Mouse (Mus musculus): Measurements from ENCODE around the gene Tube1.

Gene Tube1

DNA sequence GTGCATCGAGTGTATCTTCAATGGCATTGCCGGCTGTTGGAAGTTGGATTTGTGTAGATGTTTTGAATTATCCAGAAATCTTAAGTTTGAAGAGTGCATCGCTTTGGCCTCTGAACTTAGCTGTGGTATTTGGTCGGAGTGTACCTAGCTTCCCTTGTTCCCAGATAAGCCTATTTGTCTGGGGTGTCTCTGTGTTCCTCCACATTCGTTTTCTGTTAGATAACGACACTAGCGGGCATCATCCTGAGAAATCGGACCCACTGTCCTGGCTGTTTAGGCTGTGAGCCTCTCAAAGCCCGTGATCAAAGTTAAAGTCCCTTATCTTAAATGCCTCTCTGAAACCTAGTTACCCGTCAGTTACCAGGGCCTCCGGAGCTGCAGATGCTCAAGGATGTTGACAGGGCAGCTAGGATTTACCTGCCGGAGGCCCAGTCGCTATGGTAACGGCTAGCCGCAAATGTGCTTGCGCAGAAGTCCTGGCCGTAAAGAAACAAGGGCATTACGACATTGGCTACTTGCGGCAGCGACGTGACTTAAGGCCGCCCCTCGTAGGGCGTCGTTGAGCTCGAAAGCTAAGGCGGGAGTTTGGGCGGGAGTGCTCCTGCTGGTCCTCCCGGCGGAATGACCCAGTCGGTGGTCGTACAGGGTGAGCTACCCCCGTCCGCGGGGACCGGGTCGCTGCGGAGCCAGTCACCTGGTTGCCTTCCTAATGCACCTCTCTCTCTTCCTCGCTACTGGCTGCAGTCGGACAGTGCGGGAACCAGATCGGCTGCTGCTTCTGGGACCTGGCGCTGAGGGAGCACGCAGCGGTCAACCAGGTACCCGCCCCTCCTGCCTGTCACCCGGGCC, at the start of gene Tube1, which contains the start of gene Fam229b:
Tube1 (plus strand) TSS at position 515 of the 849 bp plus-strand sequence.
Fam229b (minus strand) TSS at position 453 of the 849 bp plus-strand sequence.
- peak; percentile 90 for DNase-seq (ENCODE audit: low spot score in 2 of 2)

DNA sequence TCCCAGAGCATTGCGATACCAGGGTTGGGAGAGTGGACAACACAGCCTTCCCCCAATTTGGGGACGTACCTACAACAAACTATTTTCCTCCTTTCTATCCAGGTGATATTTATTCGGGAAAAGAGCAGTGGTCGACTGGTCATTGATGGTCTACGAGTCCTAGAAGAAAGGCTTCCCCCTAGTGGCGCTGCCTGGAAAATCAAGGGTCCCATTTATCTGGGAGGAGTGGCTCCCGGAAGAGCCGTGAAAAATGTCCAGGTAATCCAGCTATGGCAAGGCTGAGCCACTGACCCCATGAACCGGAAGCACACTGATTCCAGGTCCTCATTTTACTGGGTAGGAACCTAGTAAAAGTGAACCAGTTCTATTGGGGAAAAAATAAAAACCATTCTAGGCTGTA, 36.8 kb upstream of the Tube1 start:
- peak in 1 of 2 experiments; percentile 23 for DNase-seq (ENCODE audit: low spot score in 2 of 2)

DNA sequence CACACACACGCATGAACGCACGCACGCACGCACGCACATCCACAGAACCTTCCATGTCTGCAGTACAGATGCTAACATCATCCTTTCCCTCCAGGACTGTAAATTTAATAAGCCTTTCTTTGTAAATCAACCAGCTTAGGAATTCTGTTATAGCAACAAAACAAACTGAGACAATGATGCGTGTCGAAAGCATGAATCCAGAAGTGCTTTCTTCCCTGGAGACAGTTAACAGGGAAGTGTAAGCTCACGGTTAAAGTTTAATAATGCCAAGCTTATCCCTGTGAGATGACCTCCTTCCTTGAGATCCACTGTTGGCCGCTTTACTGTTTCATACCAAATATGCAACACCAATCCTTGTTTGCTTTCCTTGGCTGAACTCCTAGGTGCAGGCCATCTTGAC, 35.0 kb upstream of the Tube1 start:
- no peak for DNase-seq (ENCODE audit: low spot score in 2 of 2)

DNA sequence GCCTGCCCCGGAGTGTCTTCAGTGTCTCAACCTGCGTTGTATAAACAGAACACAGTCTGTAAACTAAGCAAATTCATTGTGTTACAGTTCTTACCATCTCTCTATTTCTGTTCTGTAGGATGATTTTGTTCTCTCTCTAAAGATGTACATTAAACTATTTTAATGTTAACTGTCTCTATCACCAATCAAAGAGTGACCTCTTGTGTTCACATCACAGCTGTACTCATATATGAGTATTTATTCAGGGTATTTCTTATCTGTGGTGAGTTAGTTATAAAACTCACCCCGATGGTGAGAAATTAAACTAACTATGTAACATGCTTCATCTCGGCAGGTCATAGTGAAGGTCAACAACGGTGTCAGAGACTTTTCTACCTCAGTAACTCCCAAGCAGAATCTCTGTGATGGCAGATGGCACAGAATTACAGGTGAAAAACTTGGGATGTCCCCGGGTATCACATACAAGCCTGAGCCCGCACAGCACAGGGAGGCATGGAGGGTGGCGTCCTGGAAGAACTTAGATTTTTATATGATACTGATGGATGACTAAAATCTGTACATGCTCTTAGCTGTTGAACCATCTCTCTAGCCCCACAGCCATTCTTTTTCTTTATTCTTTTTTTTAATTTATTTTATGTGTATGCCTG, 28.9 kb upstream of the Tube1 start:
- DNase-seq (ENCODE audit: low spot score in 2 of 2), result no peak

DNA sequence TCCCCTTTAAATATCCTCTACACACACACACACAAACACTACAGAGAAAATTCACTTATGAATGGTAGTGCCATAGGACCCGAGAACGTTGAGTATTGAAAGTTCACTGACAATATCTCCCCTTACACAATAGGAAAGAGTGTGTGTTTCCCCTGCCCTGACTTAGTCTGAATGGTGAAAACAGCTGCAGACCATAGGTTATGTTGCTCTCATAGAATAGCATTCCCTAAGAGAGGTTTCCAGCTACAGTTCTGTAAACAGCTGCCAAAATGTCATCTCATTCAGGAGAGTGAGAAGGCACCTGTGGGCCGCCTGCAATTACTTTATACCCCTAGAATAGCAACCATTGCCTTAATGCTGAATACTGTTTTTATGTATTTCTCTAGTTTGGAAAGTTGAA, 27.4 kb upstream of the Tube1 start:
- no peak for DNase-seq (ENCODE audit: low spot score in 2 of 2)

DNA sequence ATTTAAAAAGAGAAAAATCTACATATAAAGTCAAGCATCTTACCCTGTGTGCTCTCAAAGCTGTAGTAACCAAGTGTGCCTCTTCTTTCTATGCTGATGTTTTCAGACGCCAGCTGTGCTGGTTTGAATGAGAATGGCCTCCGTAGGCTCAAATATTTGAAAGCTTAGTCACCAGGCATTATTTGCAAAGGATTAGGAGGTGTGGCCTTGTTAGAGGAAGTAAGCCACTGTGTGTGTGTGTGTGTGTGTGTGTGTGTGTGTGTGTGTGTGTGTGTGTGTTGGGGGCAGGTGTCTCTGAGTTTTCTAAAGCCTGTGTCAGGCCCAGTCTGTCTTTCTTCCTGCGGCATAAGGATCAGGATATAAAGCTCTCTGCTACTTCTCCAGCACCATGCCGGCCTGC, 26.8 kb upstream of the Tube1 start:
- DNase-seq (ENCODE audit: low spot score in 2 of 2), result no peak

DNA sequence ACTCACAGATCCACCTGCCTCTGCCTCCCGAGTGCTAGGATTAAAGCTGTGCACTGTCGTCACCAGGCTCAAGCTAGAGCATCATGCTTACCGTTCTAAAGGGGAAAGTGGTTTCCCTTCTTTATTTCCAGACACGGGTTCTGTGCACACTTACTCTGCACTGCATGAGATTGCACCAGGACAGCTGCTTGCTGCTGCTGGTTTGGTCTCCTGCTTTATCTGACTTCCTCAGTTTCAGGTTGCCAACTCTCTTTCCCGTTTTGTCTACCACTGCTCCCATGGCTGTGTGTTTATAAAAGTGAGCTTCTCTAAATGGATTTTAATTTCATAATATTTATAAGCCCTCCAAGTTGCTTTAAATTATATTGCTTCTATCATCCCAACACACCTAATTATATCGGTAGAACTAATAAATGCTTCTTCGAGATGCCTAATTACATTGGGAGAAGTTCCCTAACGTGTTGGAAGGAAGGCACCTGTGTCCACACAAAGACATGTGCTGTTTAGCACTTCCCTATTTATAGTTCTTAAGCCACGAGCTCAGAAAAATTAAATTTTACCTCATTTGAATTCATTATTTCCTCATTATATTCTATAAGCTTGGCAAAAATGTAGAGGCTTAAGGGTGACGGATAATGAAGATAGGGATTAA, 24.8 kb upstream of the Tube1 start:
- DNase-seq (ENCODE audit: low spot score in 2 of 2), result no peak

DNA sequence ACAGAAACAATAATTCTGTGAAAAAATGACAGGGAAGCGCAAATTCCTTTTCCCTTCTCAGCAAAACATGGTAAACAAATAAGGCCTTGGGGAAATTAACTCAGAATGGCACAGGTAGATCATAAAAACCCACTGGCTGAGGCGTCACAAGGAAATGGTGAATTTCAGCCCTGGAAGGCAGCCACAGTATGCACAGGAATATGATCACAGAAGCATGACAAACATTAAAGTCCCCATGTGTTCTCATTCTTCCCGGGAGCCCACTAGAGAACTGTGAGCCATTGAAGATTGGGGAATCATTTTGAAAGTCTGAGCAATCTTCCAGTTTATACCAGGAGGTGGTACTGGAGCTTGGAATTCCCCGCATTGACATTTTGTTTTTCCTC, 24.3 kb upstream of the Tube1 start:
- no peak for DNase-seq (ENCODE audit: low spot score in 2 of 2)

DNA sequence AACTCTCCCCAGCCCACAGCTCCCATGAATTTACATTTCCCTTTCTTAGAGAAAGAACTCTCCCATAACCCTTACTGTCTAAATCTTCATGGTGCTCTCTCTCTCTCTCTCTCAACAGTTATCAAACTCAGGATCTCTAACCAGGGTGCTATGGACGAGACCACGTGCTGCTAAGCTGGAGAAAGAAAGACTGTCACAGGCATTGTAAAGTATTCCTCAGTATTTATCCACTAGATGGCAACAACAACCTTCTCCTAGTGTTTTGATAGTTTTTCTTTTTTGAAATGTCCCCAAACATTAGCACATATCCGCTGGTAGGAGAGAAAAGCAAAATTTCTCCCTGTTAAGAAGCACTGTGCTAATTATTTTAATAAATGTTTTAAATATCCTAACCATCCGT, 12.4 kb upstream of the Tube1 start:
- DNase-seq (ENCODE audit: low spot score in 2 of 2), result no peak

DNA sequence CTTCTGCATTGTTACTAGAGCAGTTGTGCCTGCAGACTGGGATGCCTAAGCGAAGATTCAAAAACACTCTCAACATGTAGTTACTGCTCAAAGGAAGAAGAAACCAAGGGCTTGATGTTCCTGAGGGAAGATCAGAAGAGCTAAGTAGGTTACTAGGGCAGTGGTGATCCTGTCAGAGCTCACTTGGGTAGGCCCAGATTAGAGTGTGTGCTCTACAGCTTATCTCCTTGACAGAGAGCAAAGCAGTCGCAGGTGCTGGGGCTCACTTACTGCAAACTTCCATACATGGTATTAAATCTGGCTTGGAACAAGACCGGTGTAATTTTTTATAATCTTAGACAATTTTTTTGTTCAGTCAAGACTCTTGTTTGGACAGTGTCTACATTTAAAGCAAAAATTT, 4.0 kb downstream of the Tube1 start:
- no peak for DNase-seq (ENCODE audit: low spot score in 2 of 2)

DNA sequence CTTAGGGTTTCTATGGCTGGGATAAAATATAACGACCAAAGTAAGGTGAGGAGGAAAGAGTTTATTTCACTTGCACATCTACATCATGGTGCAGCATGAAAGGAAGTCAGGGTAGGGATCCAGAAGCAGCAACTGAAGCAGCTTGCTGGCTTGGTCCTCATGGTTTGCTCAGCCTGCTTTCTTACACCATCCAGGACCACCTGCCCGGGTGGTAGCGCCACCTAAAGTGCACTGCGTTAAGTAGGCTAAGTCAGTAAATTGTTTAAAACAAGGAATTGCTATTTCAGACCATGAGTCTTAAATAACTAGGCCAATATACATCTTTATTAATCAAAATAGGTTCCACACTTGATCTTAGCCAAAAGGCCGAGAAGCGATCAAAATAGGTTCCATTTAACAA, 5.0 kb downstream of the Tube1 start:
- no peak for DNase-seq (ENCODE audit: low spot score in 2 of 2)

DNA sequence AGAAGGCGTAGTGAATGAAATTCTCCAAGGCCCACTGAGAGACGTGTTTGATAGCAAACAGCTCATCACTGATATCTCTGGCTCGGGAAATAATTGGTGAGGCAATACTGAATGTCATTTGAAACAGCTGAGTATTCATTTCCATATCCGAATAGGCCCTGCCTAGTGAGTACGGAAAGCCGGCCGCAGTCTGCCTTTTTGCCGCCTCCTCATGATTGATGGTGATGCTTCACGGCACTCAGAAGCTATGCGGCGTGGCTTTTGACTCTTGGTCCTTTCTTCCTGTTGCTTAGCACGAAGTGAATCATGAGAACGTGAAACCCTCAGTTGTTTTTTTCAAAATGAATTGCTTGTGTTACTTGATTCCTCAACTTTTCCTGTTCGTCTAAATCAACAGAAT, 7.1 kb downstream of the Tube1 start:
- DNase-seq (ENCODE audit: low spot score in 2 of 2), result no peak

DNA sequence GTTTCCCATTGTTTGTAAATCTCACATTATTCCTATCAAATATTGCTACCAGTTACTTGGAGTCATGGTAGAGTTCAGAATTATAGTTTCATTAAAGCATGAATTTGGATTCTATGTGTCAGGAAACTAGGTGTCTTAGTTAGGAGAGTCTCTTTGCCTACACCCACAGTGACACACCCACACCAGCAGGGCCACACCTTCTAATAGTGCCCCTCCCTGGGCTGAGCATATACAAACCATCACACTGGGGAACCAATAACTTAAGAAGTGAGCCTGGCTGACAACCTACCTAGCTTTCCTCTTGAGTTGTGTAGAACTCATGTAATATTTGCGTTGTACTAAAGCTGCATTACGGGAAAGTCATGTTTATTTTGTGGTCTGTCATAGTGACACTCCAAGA, 7.6 kb downstream of the Tube1 start:
- no peak for DNase-seq (ENCODE audit: low spot score in 2 of 2)

DNA sequence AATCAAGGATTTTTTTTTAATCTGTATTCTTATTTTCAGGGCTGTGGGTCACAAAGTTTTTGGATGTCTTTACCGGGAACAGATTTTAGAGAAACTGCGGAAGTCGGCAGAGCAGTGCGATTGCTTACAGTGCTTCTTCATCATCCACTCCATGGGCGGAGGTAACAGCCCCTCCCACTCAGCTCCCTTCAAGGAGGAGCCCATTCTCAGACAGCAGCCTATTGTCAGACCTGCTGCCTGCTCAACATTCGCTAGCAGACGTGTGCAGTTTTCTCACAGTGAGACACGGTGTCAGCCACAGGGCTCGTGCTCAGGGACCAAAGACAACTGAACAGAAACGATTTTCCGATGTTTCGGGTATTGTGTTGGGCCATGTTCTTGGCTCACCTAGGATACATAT, 8.4 kb downstream of the Tube1 start:
- no peak for DNase-seq (ENCODE audit: low spot score in 2 of 2)

DNA sequence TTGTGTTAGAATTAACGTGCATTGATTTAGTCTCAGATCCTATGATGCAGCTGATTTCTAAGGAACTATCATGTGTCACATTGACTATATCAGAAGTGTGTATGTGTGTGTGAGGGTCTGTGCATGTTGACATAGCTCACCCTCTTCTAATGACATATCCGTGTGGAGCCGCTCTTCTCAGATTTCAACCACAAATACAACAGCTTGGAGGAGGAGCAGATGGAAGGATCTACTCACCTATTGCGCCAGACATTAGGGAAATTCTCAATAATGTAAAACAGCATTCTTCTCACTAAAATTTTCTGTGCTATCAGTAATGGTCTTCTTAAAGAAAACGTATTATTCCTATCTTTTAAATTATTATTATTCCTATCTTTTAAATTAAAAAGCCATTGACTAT, 22.9 kb downstream of the Tube1 start:
- DNase-seq (ENCODE audit: low spot score in 2 of 2), result no peak

DNA sequence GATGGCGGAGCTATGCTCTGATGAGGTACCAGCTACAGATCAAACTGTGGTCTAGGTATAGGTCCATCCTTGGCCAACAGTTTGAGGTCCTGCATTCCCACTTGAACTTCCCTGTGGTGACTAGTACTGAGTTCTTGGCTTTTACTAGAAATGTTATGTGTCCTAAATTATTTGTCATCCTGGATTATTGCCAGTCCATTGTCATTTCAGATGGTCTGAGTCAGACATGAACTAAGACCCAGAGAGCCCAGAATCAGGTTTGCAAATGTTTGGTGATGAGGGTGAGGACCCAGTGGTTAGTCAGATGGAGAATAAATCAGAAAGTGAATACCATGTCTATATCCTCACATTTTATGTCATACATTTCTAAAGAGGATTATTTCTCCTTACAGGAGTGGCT, 23.5 kb downstream of the Tube1 start:
- DNase-seq (ENCODE audit: low spot score in 2 of 2), result no peak

DNA sequence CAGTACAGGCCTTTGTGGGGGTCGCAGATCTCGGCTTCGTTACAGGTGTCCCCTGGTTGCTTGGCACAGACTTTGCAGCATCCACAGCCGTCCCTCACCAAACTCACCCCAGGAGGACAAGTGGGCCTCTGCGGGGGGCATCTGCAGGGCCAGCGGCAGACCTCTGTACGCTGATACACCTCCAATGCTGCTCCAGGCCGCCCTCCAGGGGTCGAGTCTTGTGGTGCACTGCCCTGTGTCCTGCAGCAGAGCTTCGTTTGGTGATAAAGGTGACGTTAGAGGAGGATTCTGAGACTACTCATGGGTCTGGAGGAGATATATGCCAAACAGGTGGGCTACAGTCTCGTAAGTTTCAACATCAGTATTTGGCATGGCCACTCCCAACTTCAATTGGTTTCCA, 24.5 kb downstream of the Tube1 start:
- DNase-seq (ENCODE audit: low spot score in 2 of 2), result no peak

DNA sequence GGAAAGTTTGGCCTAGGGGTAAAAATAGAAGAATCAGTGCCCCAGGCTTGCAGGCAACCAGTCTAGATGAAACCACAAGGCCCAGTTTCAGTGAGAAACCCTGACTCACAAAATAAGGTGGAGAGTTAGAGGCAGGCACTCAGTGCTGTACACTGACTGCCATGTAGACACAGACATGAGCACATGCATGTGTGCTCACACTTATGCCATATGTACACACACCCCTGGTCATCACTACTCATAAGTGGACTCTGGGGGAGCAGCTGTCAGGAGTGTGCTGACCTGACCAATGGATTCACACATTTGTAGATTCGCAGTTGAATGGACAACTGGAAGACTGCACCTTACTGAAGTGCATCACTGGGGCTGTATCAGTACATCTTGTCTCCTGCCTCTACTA, 27.6 kb downstream of the Tube1 start:
- no peak for DNase-seq (ENCODE audit: low spot score in 2 of 2)

DNA sequence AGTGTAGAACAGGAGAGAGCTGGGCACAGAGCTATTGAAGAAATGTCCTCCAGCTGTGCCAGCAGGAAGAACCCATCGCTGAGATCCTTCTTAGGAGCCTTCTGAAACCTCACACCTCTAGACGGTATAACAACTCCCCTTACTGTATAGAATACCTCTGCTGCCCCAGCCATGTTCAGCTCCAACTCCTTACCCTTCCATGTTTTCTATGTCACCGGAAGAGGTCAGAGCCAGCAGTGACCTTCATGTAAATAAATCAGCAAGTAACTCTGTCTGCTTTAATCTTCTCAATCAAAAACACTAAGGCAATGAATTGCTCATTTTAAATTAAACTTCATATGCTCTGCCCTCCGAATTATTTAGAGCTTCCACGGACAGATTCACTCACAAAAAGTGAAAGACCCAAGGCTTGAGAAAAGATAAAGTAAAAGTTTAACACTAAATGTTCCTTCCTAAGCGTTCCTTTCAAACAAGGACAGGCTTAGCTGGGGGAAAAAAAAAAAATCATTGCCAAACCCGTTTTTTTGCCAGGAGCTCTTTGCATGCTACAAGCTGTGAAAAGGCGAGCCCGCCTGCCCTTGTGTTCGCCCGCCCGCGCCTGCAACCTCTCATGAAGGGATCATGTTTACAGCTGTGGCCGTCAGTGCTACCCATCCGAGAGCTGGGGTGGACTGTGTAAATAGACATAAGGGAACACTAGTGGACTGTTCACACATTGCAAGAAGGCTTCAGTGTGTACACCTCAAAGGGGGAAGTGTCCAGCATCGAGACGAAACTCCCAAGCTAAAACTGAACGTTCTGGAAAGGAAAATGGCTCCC, 29.1 kb downstream of the Tube1 start:
- DNase-seq (ENCODE audit: low spot score in 2 of 2), result no peak

DNA sequence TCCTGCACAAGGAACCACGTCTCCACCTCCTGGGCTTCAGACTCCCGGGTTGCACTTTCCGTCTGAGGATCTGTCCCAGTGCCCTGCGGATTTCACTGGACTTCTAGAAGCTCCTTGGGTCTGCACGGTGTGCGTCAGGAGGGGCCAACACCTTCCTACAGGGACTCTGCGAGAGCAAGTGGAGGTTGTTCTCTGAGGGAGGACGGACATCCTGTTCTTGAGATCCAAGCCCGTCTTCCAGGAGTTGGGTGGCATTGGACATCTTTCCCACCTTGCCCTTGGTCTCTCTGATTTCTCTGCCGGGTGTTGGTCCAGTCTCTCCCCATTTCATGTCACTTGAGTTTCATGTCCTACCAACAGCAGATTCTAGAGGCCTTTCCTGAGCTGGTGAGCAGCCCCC, 29.9 kb downstream of the Tube1 start, which contains the start of gene Ccn6:
Ccn6 (minus strand) TSS at position 101 of the 400 bp plus-strand sequence.
- no peak for DNase-seq (ENCODE audit: low spot score in 2 of 2)

DNA sequence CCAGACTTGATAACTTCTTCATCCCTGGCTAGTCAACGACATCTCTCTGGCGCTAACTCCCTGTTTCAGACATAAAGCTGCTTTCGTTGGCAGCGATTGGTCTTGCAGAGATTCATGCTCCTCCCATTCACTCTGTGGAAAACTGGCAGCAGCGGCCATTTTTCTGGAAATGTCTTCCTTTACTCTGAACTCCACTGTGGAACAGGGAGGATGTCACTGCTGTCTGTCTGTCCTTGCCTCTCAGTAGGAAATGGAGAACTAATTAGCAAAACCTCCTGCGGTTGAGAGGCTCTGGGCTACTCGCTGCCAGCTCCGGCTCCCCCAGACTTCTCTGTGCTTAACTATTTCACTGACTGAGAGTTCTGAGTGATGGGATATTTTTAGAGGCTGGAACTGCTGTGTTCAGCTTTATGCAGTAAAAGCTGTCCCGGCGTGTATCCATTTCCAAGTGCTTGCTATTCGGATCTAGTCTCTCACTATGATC, 31.9 kb downstream of the Tube1 start:
- DNase-seq (ENCODE audit: low spot score in 2 of 2), result peak; percentile 53 to 56

DNA sequence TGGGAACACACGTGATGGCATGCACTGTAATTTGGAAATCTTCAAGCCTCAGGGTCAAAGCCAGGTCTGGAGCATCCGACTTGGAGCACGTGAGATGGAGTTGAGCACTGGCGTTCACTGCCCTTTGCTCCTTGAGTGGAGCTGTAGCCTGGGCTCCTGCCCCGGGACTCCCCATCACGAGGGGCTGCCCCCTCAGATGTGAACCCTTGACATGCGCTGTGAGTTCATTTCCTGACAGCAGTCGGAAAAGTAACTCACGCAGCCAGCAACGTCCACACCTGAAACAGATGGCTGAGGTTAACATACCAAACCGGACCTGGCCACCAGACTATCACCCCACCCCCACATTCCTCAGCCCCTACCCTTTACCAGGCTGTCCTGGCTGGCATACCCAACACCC, 33.8 kb downstream of the Tube1 start:
- no peak for DNase-seq (ENCODE audit: low spot score in 2 of 2)
